Mouse (Mus musculus): ENCODE results near the gene Abcf1. TPM values are rescaled to one million over a fixed set of nuclear protein-coding genes. Genes with fewer than 3 reads are reported as not detected.
"Not testable (repeated sequence)": the region's sequence is repeated elsewhere in the genome, so short reads cannot be mapped to it uniquely, and the experiment has no call there.

The Abcf1 gene
- total and polyA plus RNA-seq, 3 experiments, result 142 to 312 TPM; not detected in 1

GRCm38 (mm10) chr17:35958533-35959223 lies 10.9 kb downstream of the Abcf1 start:
- Histone ChIP-seq H3K9me3 (replicated peaks; ENCODE audit: insufficient read depth, low read length) (no peaks in the 10 kb centered on the region), H3K4me1 (ENCODE audit: control insufficient read depth in 1 of 2, insufficient read depth in 2 of 2, low read length in 2 of 2) (no peaks in the 10 kb centered on the region), H3K27me3 (ENCODE audit: control insufficient read depth in 1 of 2, insufficient read depth in 2 of 2, low read length in 2 of 2) (no peaks in the 10 kb centered on the region), H3K9ac (ENCODE audit: control insufficient read depth, low read depth, low read length, poor library complexity, severe bottlenecking) (no peak overlapping the region), H3K27ac (ENCODE audit: control insufficient read depth, low read depth, low read length) (no peak overlapping the region), H3K79me2 (ENCODE audit: control insufficient read depth, insufficient read depth, low read length, poor library complexity) (0 out of 2 replicates have a peak, but pooled peaks cover under 1% of the 10 kb centered on the region), H3K36me3 (ENCODE audit: control insufficient read depth in 1 of 2, insufficient read depth in 2 of 2, low read length in 2 of 2) (peaks cover 0 to 10% of the 10 kb centered on the region in 2 experiments; a peak in 2 of 4 replicates), H3K4me3 (ENCODE audit: control insufficient read depth in 1 of 2, insufficient read depth in 1 of 2, low read depth in 2 of 2, low read length in 2 of 2) (no peak overlapping the region)
- no peak for DNase-seq (ENCODE audit: low read depth, low spot score)
- TF ChIP-seq CHD2 (IDR thresholded peaks at IDR 0.05; ENCODE audit: low read length) (no peak), GABPA (IDR thresholded peaks at IDR 0.05; ENCODE audit: low read depth, low read length) (no peak), MYC (IDR thresholded peaks at IDR 0.05; ENCODE audit: low read depth, low read length) (no peak), POLR2AphosphoS2 (IDR thresholded peaks at IDR 0.05; ENCODE audit: low read length) (no peak)

- Histone ChIP-seq H3K9ac (ENCODE audit: control insufficient read depth, low read depth, low read length, poor library complexity, severe bottlenecking) (no peak overlapping the region), H3K36me3 (ENCODE audit: control insufficient read depth in 1 of 2, insufficient read depth in 2 of 2, low read length in 2 of 2) (peaks cover 0 to 5% of the 10 kb centered on the region in 2 experiments; a peak in 2 of 4 replicates), H3K27ac (ENCODE audit: control insufficient read depth, low read depth, low read length) (no peak overlapping the region), H3K27me3 (ENCODE audit: control insufficient read depth in 1 of 2, insufficient read depth in 2 of 2, low read length in 2 of 2) (no peaks in the 10 kb centered on the region), H3K4me1 (ENCODE audit: control insufficient read depth in 1 of 2, insufficient read depth in 2 of 2, low read length in 2 of 2) (no peaks in the 10 kb centered on the region), H3K9me3 (replicated peaks; ENCODE audit: insufficient read depth, low read length) (no peaks in the 10 kb centered on the region), H3K79me2 (ENCODE audit: control insufficient read depth, insufficient read depth, low read length, poor library complexity) (no peaks in the 10 kb centered on the region), H3K4me3 (ENCODE audit: control insufficient read depth in 1 of 2, insufficient read depth in 1 of 2, low read depth in 2 of 2, low read length in 2 of 2) (no peak overlapping the region)
- DNase-seq (ENCODE audit: low read depth, low spot score), result no peak
- TF ChIP-seq MXI1 (IDR thresholded peaks at IDR 0.05; ENCODE audit: low read depth, low read length), result no peak
- no peak for TF ChIP-seq MAFK (IDR thresholded peaks at IDR 0.05; ENCODE audit: borderline replicate concordance, low read depth, low read length)
- TF ChIP-seq RAD21 (IDR thresholded peaks at IDR 0.05; ENCODE audit: low read depth, low read length), result no peak
- TF ChIP-seq CHD1 (IDR thresholded peaks at IDR 0.05; ENCODE audit: low read depth, low read length), result no peak
- TF ChIP-seq NELFE (IDR thresholded peaks at IDR 0.05; ENCODE audit: low read depth, low read length), result no peak
- no peak for TF ChIP-seq CTCF (IDR thresholded peaks at IDR 0.05 in 2 of 3, conservative IDR thresholded peaks at IDR 0.05 in 1 of 3; ENCODE audit: control insufficient read depth in 1 of 3, insufficient read depth in 1 of 3, low read depth in 2 of 3, low read length in 3 of 3, poor library complexity in 1 of 3, severe bottlenecking in 1 of 3)
Measured at GRCm38 (mm10) chr17:35954665-35955064, 14.9 kb downstream of the Abcf1 start.

GRCm38 (mm10) chr17:35952559-35952958 lies 17.0 kb downstream of the Abcf1 start:
- not testable (repeated sequence) for H3K9ac ChIP-seq (ENCODE audit: control insufficient read depth, low read depth, low read length, poor library complexity, severe bottlenecking); H3K36me3 ChIP-seq (ENCODE audit: control insufficient read depth in 1 of 2, insufficient read depth in 2 of 2, low read length in 2 of 2); H3K27ac ChIP-seq (ENCODE audit: control insufficient read depth, low read depth, low read length); H3K4me1 ChIP-seq (ENCODE audit: control insufficient read depth in 1 of 2, insufficient read depth in 2 of 2, low read length in 2 of 2); H3K4me3 ChIP-seq (ENCODE audit: control insufficient read depth in 1 of 2, insufficient read depth in 1 of 2, low read depth in 2 of 2, low read length in 2 of 2); DNase-seq (ENCODE audit: low read depth, low spot score); H3K79me2 ChIP-seq (ENCODE audit: control insufficient read depth, insufficient read depth, low read length, poor library complexity); H3K27me3 ChIP-seq (ENCODE audit: control insufficient read depth in 1 of 2, insufficient read depth in 2 of 2, low read length in 2 of 2); H3K9me3 ChIP-seq (replicated peaks; ENCODE audit: insufficient read depth, low read length)

- not testable (repeated sequence) for DNase-seq (ENCODE audit: low read depth, low spot score); H3K4me3 ChIP-seq (ENCODE audit: control insufficient read depth in 1 of 2, insufficient read depth in 1 of 2, low read depth in 2 of 2, low read length in 2 of 2)
Measured at GRCm38 (mm10) chr17:35950946-35951345, 18.6 kb downstream of the Abcf1 start.

More at GRCm38 (mm10) chr17:35950946-35951345, 18.6 kb downstream of the Abcf1 start:
- not testable (repeated sequence) for H3K27ac ChIP-seq (ENCODE audit: control insufficient read depth, low read depth, low read length); H3K9me3 ChIP-seq (replicated peaks; ENCODE audit: insufficient read depth, low read length); H3K79me2 ChIP-seq (ENCODE audit: control insufficient read depth, insufficient read depth, low read length, poor library complexity); H3K27me3 ChIP-seq (ENCODE audit: control insufficient read depth in 1 of 2, insufficient read depth in 2 of 2, low read length in 2 of 2); H3K36me3 ChIP-seq (ENCODE audit: control insufficient read depth in 1 of 2, insufficient read depth in 2 of 2, low read length in 2 of 2); H3K9ac ChIP-seq (ENCODE audit: control insufficient read depth, low read depth, low read length, poor library complexity, severe bottlenecking); H3K4me1 ChIP-seq (ENCODE audit: control insufficient read depth in 1 of 2, insufficient read depth in 2 of 2, low read length in 2 of 2)

Measured in MEL (cell line).